Mouse (Mus musculus): ENCODE results near the gene Asxl2.

GRCm38 (mm10) chr12:3414956-3415355, 11.7 kb upstream of the Asxl2 start:
- TF ChIP-seq NRF1 (IDR thresholded peaks at IDR 0.05; ENCODE audit: low read depth, low read length), result no peak
- TF ChIP-seq NELFE (IDR thresholded peaks at IDR 0.05; ENCODE audit: low read depth, low read length), result no peak
- no peak for TF ChIP-seq IRF4 (IDR thresholded peaks at IDR 0.05; ENCODE audit: low read depth, low read length)
- no peak for TF ChIP-seq CTCF (conservative IDR thresholded peaks at IDR 0.05 in 1 of 2, IDR thresholded peaks at IDR 0.05 in 1 of 2; ENCODE audit: low read depth in 2 of 2, low read length in 2 of 2)
- no peak for TF ChIP-seq POLR2A (IDR thresholded peaks at IDR 0.05; ENCODE audit: low read depth, low read length)
- TF ChIP-seq TBP (conservative IDR thresholded peaks at IDR 0.05; ENCODE audit: low read depth, low read length), result no peak
